Mouse (Mus musculus) erythroblast, adult 5-6 weeks (primary cell): ENCODE measurements around the gene Ces5a. TPM values are rescaled to one million over a fixed set of nuclear protein-coding genes. Genes with fewer than 3 reads are reported as not detected.
"Not testable (repeated sequence)": the region's sequence is repeated elsewhere in the genome, so short reads cannot be mapped to it uniquely, and the experiment has no call there.

ENCODE experiments used
- ATAC-seq: replicated peaks from 2 replicates; pipeline ENCODE4 v1.8.0; 2016; ENCODE audit warnings: moderate number of reproducible peaks, mild to moderate bottlenecking, moderate TSS enrichment, inconsistent platforms; ENCODE audit not compliant: poor library complexity, low FRiP score, severe bottlenecking
- total RNA-seq, 2 experiments: library from RNA; stranded (forward) in 1 of 2; stranded (reverse) in 1 of 2; fragments of 150-400 nt in 1 of 2; fragments of 200-764, 138-1000 nt in 1 of 2; gene quantifications; 2 replicates each; pipeline versions ENCODE4 v1.2.3 to v1.2.4; 2015 to 2017; ENCODE audit warnings: low replicate concordance in 2 of 2

Gene Ces5a
- not detected in 2 replicates for total RNA-seq (2015; ENCODE audit: low replicate concordance)
- 0.26 TPM in 1 of 2 replicates, not detected in the other for total RNA-seq (2017; ENCODE audit: low replicate concordance)

GRCm38 (mm10) chr8:93535730-93536129 is at the start of gene Ces5a:
TSS of gene Ces5a (minus strand) at chr8:93535830.
- no peak for ATAC-seq

- no peak for ATAC-seq
Observed at GRCm38 (mm10) chr8:93572841-93573240, 37.2 kb upstream of the Ces5a start.

- ATAC-seq = no peak
Observed at GRCm38 (mm10) chr8:93572095-93572501, 36.5 kb upstream of the Ces5a start.

GRCm38 (mm10) chr8:93571369-93571985 is 35.8 kb upstream of the Ces5a start:
- ATAC-seq = no peak

- ATAC-seq = no peak
Observed at GRCm38 (mm10) chr8:93570186-93570530, 34.5 kb upstream of the Ces5a start.

- ATAC-seq = no peak
Observed at GRCm38 (mm10) chr8:93569311-93570185, 33.9 kb upstream of the Ces5a start.

- ATAC-seq = no peak
Observed at GRCm38 (mm10) chr8:93568666-93569065, 33.0 kb upstream of the Ces5a start.

GRCm38 (mm10) chr8:93567086-93567485 is 31.5 kb upstream of the Ces5a start:
- no peak for ATAC-seq

- ATAC-seq = no peak
Observed at GRCm38 (mm10) chr8:93564634-93565033, 29.0 kb upstream of the Ces5a start.

- ATAC-seq = no peak
Observed at GRCm38 (mm10) chr8:93563551-93563950, 27.9 kb upstream of the Ces5a start.

GRCm38 (mm10) chr8:93562557-93563210 is 27.1 kb upstream of the Ces5a start:
- no peak for ATAC-seq

GRCm38 (mm10) chr8:93561271-93561670 is 25.6 kb upstream of the Ces5a start:
- no peak for ATAC-seq

- no peak for ATAC-seq
Observed at GRCm38 (mm10) chr8:93559696-93560095, 24.1 kb upstream of the Ces5a start.

- ATAC-seq = no peak
Observed at GRCm38 (mm10) chr8:93502634-93503033, 33.0 kb downstream of the Ces5a start.

GRCm38 (mm10) chr8:93499437-93499836 is 36.2 kb downstream of the Ces5a start:
- ATAC-seq = no peak

- no peak for ATAC-seq
Observed at GRCm38 (mm10) chr8:93495330-93495729, 40.3 kb downstream of the Ces5a start.

- ATAC-seq = no peak
Observed at GRCm38 (mm10) chr8:93488743-93489142, 46.9 kb downstream of the Ces5a start.

GRCm38 (mm10) chr8:93478211-93478610 is 57.4 kb downstream of the Ces5a start:
- ATAC-seq = no peak

- not testable (repeated sequence) for ATAC-seq
Observed at GRCm38 (mm10) chr8:93469733-93470132, 65.9 kb downstream of the Ces5a start.

- no peak for ATAC-seq
Observed at GRCm38 (mm10) chr8:93454258-93454877, 81.3 kb downstream of the Ces5a start.
